ENCODE assay signal across 18 mouse cellular contexts in the genomic region with DNA sequence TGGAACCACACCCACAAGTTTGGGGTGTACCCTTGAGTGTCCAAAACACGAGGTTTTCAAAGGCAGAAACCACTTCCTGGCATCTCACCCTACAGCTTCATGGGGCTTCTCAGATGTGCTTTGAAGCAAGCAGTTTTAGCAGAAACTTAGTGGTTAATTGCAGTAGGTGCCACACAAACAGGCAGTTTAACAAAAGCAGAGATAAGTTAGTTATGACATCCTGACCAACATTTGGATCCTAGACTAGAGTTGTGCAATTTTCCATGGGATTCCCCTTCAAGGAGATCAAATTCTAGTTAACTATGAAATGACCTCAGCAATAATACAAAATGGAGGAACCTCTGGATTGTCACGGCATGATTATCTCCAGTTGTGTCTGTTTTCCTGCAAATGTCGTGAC.
A peak's percentile ranks its signal among the peaks of the same experiment; 100 is the strongest.
DNase-seq lines count a peak whose midpoint lies in the region; ATAC-seq and TF ChIP-seq lines count a peak whose summit lies in the region.
"Had no signal": no experiment of that assay in that cellular context is flagged by ENCODE, and none has a peak within 500 bp of the region (broad histone marks: within the 10 kb centered on the region; RNA-seq: fewer than 3 reads in every experiment).

No protein-coding gene starts in this region.

- peak; percentile 86 for ATAC-seq in megakaryocyte, adult 5-6 weeks (ENCODE audit: poor library complexity, severe bottlenecking)
- ATAC-seq in midbrain, postnatal 0 days (ENCODE audit: low FRiP score), result no peak
- ATAC-seq: intestine, embryonic 15.5 days had no signal

- intact Hi-C loops in left cerebral cortex, postnatal 36 days (cut with DNase I), result no loop called here

- DNase-seq in 416B (ENCODE audit: low read depth), result peak; percentile 5
- peak; percentile 88 for DNase-seq in CD4-positive helper T cell, adult 2 months (ENCODE audit: low read depth, low spot score)
- peak; percentile 77 for DNase-seq in thymus, postnatal 0 days (ENCODE audit: low spot score)
- DNase-seq in left cerebral cortex, postnatal 36 days (ENCODE audit: low spot score in 2 of 2), result no peak
- no peak for DNase-seq in midbrain, postnatal 0 days (ENCODE audit: low spot score)
- DNase-seq in ovary, adult 18-20 months (ENCODE audit: low spot score), result no peak
- DNase-seq: gastrocnemius, adult 2 months; heart, postnatal 4 days; lung, postnatal 4 days; midbrain, embryonic 14.5 days had no signal

- no peak overlapping the region for H3K4me2 ChIP-seq in midbrain, postnatal 0 days (ENCODE audit: low read depth, low read length, poor library complexity, severe bottlenecking)
- H3K4me2 ChIP-seq: embryonic facial prominence, embryonic 15.5 days; forebrain, embryonic 12.5 days; intestine, embryonic 15.5 days; neural tube, embryonic 15.5 days; stomach, embryonic 15.5 days had no signal

- H3K9ac ChIP-seq in midbrain, postnatal 0 days (replicated peaks; ENCODE audit: low read length, poor library complexity, severe bottlenecking), result no peak overlapping the region
- H3K9ac ChIP-seq: embryonic facial prominence, embryonic 15.5 days; forebrain, embryonic 12.5 days; intestine, embryonic 15.5 days; liver, embryonic 14.5 days; neural tube, embryonic 15.5 days; stomach, embryonic 15.5 days had no signal

- H3K4me1 ChIP-seq in midbrain, postnatal 0 days (ENCODE audit: insufficient read depth, low read length), result no peaks in the 10 kb centered on the region
- H3K4me1 ChIP-seq: embryonic facial prominence, embryonic 15.5 days; forebrain, embryonic 12.5 days; intestine, embryonic 15.5 days; neural tube, embryonic 15.5 days; stomach, embryonic 15.5 days had no signal

- no peaks in the 10 kb centered on the region for H3K27me3 ChIP-seq in midbrain, postnatal 0 days (ENCODE audit: insufficient read depth, low read length)
- H3K27me3 ChIP-seq: embryonic facial prominence, embryonic 15.5 days; forebrain, embryonic 12.5 days; intestine, embryonic 15.5 days; neural tube, embryonic 15.5 days; stomach, embryonic 15.5 days had no signal

- no peaks in the 10 kb centered on the region for H3K9me3 ChIP-seq in midbrain, postnatal 0 days (ENCODE audit: low read length)
- H3K9me3 ChIP-seq: embryonic facial prominence, embryonic 15.5 days; forebrain, embryonic 12.5 days; G1E; intestine, embryonic 15.5 days; neural tube, embryonic 15.5 days; stomach, embryonic 15.5 days had no signal

- no peak overlapping the region for H3K27ac ChIP-seq in midbrain, postnatal 0 days (ENCODE audit: low read depth, low read length)
- H3K27ac ChIP-seq: embryonic facial prominence, embryonic 15.5 days; forebrain, embryonic 12.5 days; gastrocnemius, adult 2 months; intestine, embryonic 15.5 days; liver, embryonic 14.5 days; neural tube, embryonic 15.5 days; stomach, embryonic 15.5 days had no signal

- H3K36me3 ChIP-seq in midbrain, postnatal 0 days (ENCODE audit: insufficient read depth, low read length), result no peaks in the 10 kb centered on the region
- H3K36me3 ChIP-seq: embryonic facial prominence, embryonic 15.5 days; forebrain, embryonic 12.5 days; G1E; intestine, embryonic 15.5 days; neural tube, embryonic 15.5 days; stomach, embryonic 15.5 days had no signal

- H3K4me3 ChIP-seq in midbrain, postnatal 0 days (ENCODE audit: low read depth, low read length), result no peak overlapping the region
- H3K4me3 ChIP-seq: embryonic facial prominence, embryonic 15.5 days; forebrain, embryonic 12.5 days; gastrocnemius, adult 2 months; intestine, embryonic 15.5 days; neural tube, embryonic 15.5 days; stomach, embryonic 15.5 days had no signal

- no peak for TF ChIP-seq CTCF in midbrain, postnatal 0 days (IDR thresholded peaks at IDR 0.05)

- 73% methylated on average over 3 of the region's 3 CpGs for WGBS in midbrain, postnatal 0 days

Comparison
In these comparisons a context has a peak if more than half of its experiments do, and no peak if none do; other contexts are left out.
1. DNase-seq: peak in 416B (single experiment), CD4-positive helper T cell, adult 2 months (single experiment) and thymus, postnatal 0 days (single experiment); none in left cerebral cortex, postnatal 36 days (0 of 2), midbrain, postnatal 0 days (single experiment) and ovary, adult 18-20 months (single experiment).